Mouse (Mus musculus) embryonic facial prominence, embryonic 11.5 days (tissue): ENCODE results near the gene Gm11559. TPM values are rescaled to one million over a fixed set of nuclear protein-coding genes. Genes with fewer than 3 reads are reported as not detected.
"Not testable (repeated sequence)": the region's sequence is repeated elsewhere in the genome, so short reads cannot be mapped to it uniquely, and the experiment has no call there.

Experiments used
- ATAC-seq: fragments of 200-750 bp; cut with Nextera tagmentation; replicated peaks from 2 replicates; pipeline ENCODE4 v1.8.0; 2017; ENCODE audit warnings: low read depth; ENCODE audit not compliant: insufficient number of reproducible peaks, low FRiP score, low TSS enrichment
- DNase-seq: peaks from one replicate; pipeline ENCODE4 v3.0.0-alpha.2; 2015; ENCODE audit warnings: low spot score
- H3K27ac ChIP-seq: fragments of 300-500 bp; sonication (generic); replicated peaks from 2 replicates; pipeline ENCODE4 v1.5.1; 2014; ENCODE audit warnings: mild to moderate bottlenecking, low read depth, low read length, control low read depth
- H3K27me3 ChIP-seq: fragments of 300-500 bp; sonication (generic); 2 replicates; pipeline ENCODE4 v1.6.1; 2014; ENCODE audit warnings: mild to moderate bottlenecking, low read length, moderate library complexity, mixed read lengths; ENCODE audit not compliant: control insufficient read depth, insufficient read depth
- H3K36me3 ChIP-seq: fragments of 300-500 bp; sonication (generic); replicated peaks from 2 replicates; pipeline ENCODE4 v1.6.1; 2014; ENCODE audit warnings: low read depth, mild to moderate bottlenecking, low read length, moderate library complexity, mixed read lengths; ENCODE audit not compliant: control insufficient read depth, insufficient read depth
- H3K4me1 ChIP-seq: fragments of 300-500 bp; sonication (generic); 2 replicates; pipeline ENCODE4 v1.6.1; 2014; ENCODE audit warnings: low read length, mixed read lengths; ENCODE audit not compliant: control insufficient read depth, insufficient read depth
- H3K4me2 ChIP-seq: fragments of 300-500 bp; sonication (generic); 2 replicates; pipeline ENCODE4 v1.6.1; 2014; ENCODE audit warnings: low read depth, mild to moderate bottlenecking, control low read depth, low read length, moderate library complexity
- H3K4me3 ChIP-seq: fragments of 300-500 bp; sonication (generic); 2 replicates; pipeline ENCODE4 v1.5.1; 2014; ENCODE audit warnings: low read depth, low read length, control low read depth
- H3K9ac ChIP-seq: fragments of 300-500 bp; sonication (generic); replicated peaks from 2 replicates; pipeline ENCODE4 v1.6.1; 2014; ENCODE audit warnings: mild to moderate bottlenecking, control low read depth, low read length
- H3K9me3 ChIP-seq: fragments of 300-500 bp; sonication (generic); replicated peaks from 2 replicates; pipeline ENCODE4 v1.6.1; 2016; ENCODE audit warnings: mild to moderate bottlenecking, low read length, inconsistent platforms, mixed read lengths; ENCODE audit not compliant: control insufficient read depth
- WGBS: fragments of 180-500 bp; shearing (Covaris S2); extraction: QIAGEN DNeasy Blood & Tissue Kit; methylation state at CpG from one replicate; pipeline ENCODE4 v1.1.7; 2014; 5-methylcytosine and 5-hydroxymethylcytosine counted together
- polyA plus RNA-seq: library from polyadenylated mRNA; unstranded; fragments of >200 nt; fragmentation: Nextera tagmentation; extraction: Ambion mirVana; gene quantifications from 2 replicates; pipeline ENCODE4 v1.2.1, GENCODE M21; 2014

Gene Gm11559
- polyA plus RNA-seq, 1 experiment from 2014 or later, result not detected

DNA sequence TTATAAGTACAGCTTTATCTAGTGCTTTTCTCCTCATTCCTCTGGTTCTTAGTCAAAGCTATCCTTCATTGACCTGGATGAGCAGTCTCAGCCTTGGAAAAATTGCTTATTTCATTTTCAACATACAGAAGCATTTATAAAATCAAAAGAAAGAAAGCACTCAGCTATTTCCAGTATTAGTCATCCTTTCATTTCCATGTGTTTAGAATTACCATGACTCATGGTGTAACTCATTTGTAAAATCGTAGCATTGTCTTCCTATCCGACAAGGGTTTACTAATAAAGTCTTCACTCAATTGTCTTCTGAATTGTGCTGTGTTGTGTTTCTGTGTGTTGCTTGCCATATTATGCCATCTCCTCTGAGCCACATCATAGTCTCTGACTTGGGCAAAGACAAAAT, 5.5 kb upstream of the Gm11559 start:
- H3K4me3 ChIP-seq, result no peak overlapping the region
- H3K9ac ChIP-seq, result no peak overlapping the region
- H3K27ac ChIP-seq, result no peak overlapping the region
- no peaks in the 10 kb centered on the region for H3K4me1 ChIP-seq
- no peaks in the 10 kb centered on the region for H3K9me3 ChIP-seq
- H3K27me3 ChIP-seq, result no peaks in the 10 kb centered on the region
- ATAC-seq, result no peak
- no peak overlapping the region for H3K4me2 ChIP-seq
- WGBS, result 80% methylated on average over 2 of the region's 2 CpGs
- H3K36me3 ChIP-seq, result no peaks in the 10 kb centered on the region
- no peak for DNase-seq

GRCm38 (mm10) chr11:99873089-99873488, 8.8 kb downstream of the Gm11559 start, which contains the start of gene Krtap9-1:
Krtap9-1 (plus strand) TSS chr11:99873389.
- not testable (repeated sequence) for H3K27me3 ChIP-seq, H3K4me3 ChIP-seq, ATAC-seq, DNase-seq, H3K4me1 ChIP-seq, H3K9ac ChIP-seq, H3K27ac ChIP-seq, H3K9me3 ChIP-seq, H3K36me3 ChIP-seq, H3K4me2 ChIP-seq
- WGBS, result 70% methylated on average over 1 of the region's 1 CpGs

DNA sequence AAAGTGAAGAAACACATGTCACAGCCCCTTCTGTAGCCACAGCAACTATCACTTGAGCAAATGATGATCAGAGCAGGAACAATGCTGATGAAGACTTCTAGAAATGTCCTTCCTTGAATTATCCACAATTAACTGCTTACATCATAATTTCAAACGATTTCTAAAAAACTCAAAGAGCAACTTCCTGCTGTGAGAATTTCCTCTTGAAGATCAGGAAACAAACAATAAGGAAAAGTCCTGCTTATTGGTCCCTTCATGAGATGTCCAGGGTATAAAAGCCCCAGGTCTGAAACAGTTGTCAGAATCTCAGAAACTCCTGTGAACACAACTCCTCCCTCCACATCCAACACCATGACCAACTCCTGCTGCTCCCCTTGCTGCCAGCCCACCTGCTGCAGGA, 14.6 kb downstream of the Gm11559 start, which contains the start of gene Gm11567:
Gene Gm11567, plus strand, starts transcription at position 301 of the 400 bp plus-strand sequence.
- H3K9ac ChIP-seq, H3K27me3 ChIP-seq, H3K4me2 ChIP-seq, H3K27ac ChIP-seq, H3K36me3 ChIP-seq, H3K9me3 ChIP-seq, DNase-seq, ATAC-seq, H3K4me1 ChIP-seq, H3K4me3 ChIP-seq: not testable (repeated sequence)
- 60% methylated on average over 1 of the region's 1 CpGs for WGBS

- Histone ChIP-seq H3K36me3 (no peaks in the 10 kb centered on the region), H3K4me2 (no peak within 1 kb of the TSS), H3K9me3 (no peaks in the 10 kb centered on the region), H3K27ac (no peak within 1 kb of the TSS), H3K4me1 (no peaks in the 10 kb centered on the region), H3K4me3 (no peak within 1 kb of the TSS), H3K27me3 (no peaks in the 10 kb centered on the region), H3K9ac (no peak within 1 kb of the TSS)
- DNase-seq, result no peak
- ATAC-seq, result no peak
- WGBS, result 79% methylated on average over 2 of the region's 2 CpGs
Observed at GRCm38 (mm10) chr11:99907620-99908019, 43.3 kb downstream of the Gm11559 start, which contains the start of gene Krtap31-1. Krtap31-1 (plus strand) TSS chr11:99907920.

DNA sequence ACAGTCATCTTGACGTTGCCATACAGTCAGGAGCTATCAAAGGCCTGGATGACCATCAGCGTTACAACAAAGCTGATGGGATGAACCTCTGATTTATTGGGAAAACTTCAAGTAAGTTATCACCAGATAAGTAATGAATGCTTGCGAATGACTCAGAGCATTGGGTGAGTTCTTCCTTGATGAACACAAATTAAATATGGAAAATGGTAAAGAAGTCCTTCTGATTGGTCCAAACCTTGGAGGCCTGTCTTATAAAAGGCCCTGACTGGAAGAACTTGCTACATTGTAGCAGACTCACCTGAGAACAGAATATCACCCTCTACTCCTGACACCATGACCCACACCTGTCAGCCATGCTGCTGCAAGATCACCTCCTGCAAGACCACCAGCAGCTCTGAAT, 50.2 kb downstream of the Gm11559 start, which contains the start of gene Gm11565:
Gene Gm11565, plus strand, starts transcription at position 301 of the 400 bp plus-strand sequence.
- Histone ChIP-seq H3K4me1 (no peaks in the 10 kb centered on the region), H3K27me3 (no peaks in the 10 kb centered on the region), H3K4me3 (no peak within 1 kb of the TSS), H3K9ac (no peak within 1 kb of the TSS), H3K36me3 (no peaks in the 10 kb centered on the region), H3K4me2 (no peak within 1 kb of the TSS), H3K27ac (no peak within 1 kb of the TSS), H3K9me3 (no peaks in the 10 kb centered on the region)
- 91% methylated on average over 3 of the region's 3 CpGs for WGBS
- no peak for DNase-seq
- ATAC-seq, result no peak

Other genes with a start within 250 kb of the Gm11559 start
- not detected in 2 replicates for gene Krtap2-4, start 249.6 kb upstream of the Gm11559 start, polyA plus RNA-seq
- gene Gm11562, start 244.0 kb upstream of the Gm11559 start, polyA plus RNA-seq, result not detected in 2 replicates
- gene Krtap4-1, start 236.2 kb upstream of the Gm11559 start, polyA plus RNA-seq, result not detected in 2 replicates
- gene Krtap4-2, start 229.4 kb upstream of the Gm11559 start, polyA plus RNA-seq, result not detected in 2 replicates
- gene Krtap4-7, start 220.4 kb upstream of the Gm11559 start, polyA plus RNA-seq, result not detected in 2 replicates
- not detected in 2 replicates for gene Gm11555, start 214.2 kb upstream of the Gm11559 start, polyA plus RNA-seq
- not detected in 2 replicates for gene Gm11563, start 205.5 kb upstream of the Gm11559 start, polyA plus RNA-seq
- gene Krtap4-6, start 198.5 kb upstream of the Gm11559 start, polyA plus RNA-seq, result not detected in 2 replicates
- not detected in 2 replicates for gene Gm14190, start 173.7 kb upstream of the Gm11559 start, polyA plus RNA-seq
- not detected in 2 replicates for gene Gm14180, start 130.2 kb upstream of the Gm11559 start, polyA plus RNA-seq
- gene Gm11595, start 91.6 kb upstream of the Gm11559 start, polyA plus RNA-seq, result not detected in 2 replicates
- gene Krtap4-8, start 83.8 kb upstream of the Gm11559 start, polyA plus RNA-seq, result not detected in 2 replicates
- not detected in 2 replicates for gene Krtap4-9, start 79.3 kb upstream of the Gm11559 start, polyA plus RNA-seq
- not detected in 2 replicates for gene Gm11596, start 71.0 kb upstream of the Gm11559 start, polyA plus RNA-seq
- gene Gm11569, start 65.5 kb upstream of the Gm11559 start, polyA plus RNA-seq, result not detected in 2 replicates
- gene Gm11554, start 60.0 kb upstream of the Gm11559 start, polyA plus RNA-seq, result not detected in 2 replicates
- not detected in 2 replicates for gene Krtap4-13, start 54.6 kb upstream of the Gm11559 start, polyA plus RNA-seq
- not detected in 2 replicates for gene Gm11564, start 48.8 kb upstream of the Gm11559 start, polyA plus RNA-seq
- not detected in 2 replicates for gene 2300003K06Rik, start 26.4 kb upstream of the Gm11559 start, polyA plus RNA-seq
- gene Krtap4-16, start 12.9 kb upstream of the Gm11559 start, polyA plus RNA-seq, result not detected in 2 replicates
- gene Gm11568, start 6.6 kb upstream of the Gm11559 start, polyA plus RNA-seq, result not detected in 2 replicates
- gene Krtap9-1, start 8.9 kb downstream of the Gm11559 start, polyA plus RNA-seq, result not detected in 2 replicates
- gene Gm11567, start 14.7 kb downstream of the Gm11559 start, polyA plus RNA-seq, result not detected in 2 replicates
- gene Krtap31-1, start 43.4 kb downstream of the Gm11559 start, polyA plus RNA-seq, result not detected in 2 replicates
- not detected in 2 replicates for gene Gm11565, start 50.3 kb downstream of the Gm11559 start, polyA plus RNA-seq
- gene Krtap31-2, start 71.8 kb downstream of the Gm11559 start, polyA plus RNA-seq, result not detected in 2 replicates
- not detected in 2 replicates for gene Krtap9-5, start 84.0 kb downstream of the Gm11559 start, polyA plus RNA-seq
- not detected in 2 replicates for gene Krtap29-1, start 114.6 kb downstream of the Gm11559 start, polyA plus RNA-seq
- not detected in 2 replicates for gene Krtap16-1, start 122.1 kb downstream of the Gm11559 start, polyA plus RNA-seq
- not detected in 2 replicates for gene Krtap17-1, start 129.5 kb downstream of the Gm11559 start, polyA plus RNA-seq
- gene Krt33a, start 151.7 kb downstream of the Gm11559 start, polyA plus RNA-seq, result not detected in 2 replicates
- gene Krt33b, start 165.4 kb downstream of the Gm11559 start, polyA plus RNA-seq, result not detected in 2 replicates
- gene Krt34, start 177.1 kb downstream of the Gm11559 start, polyA plus RNA-seq, result not detected in 2 replicates
- gene Krt31, start 186.1 kb downstream of the Gm11559 start, polyA plus RNA-seq, result not detected in 2 replicates
- not detected in 2 replicates for gene Krt32, start 223.8 kb downstream of the Gm11559 start, polyA plus RNA-seq
- gene Krt35, start 231.8 kb downstream of the Gm11559 start, polyA plus RNA-seq, result not detected in 2 replicates
- gene Krt36, start 241.2 kb downstream of the Gm11559 start, polyA plus RNA-seq, result 0.13 TPM in 1 of 2 replicates, not detected in the other